Mouse (Mus musculus) testis, adult 2 months (tissue): ENCODE measurements around the gene Olfr633. TPM values are rescaled to one million over a fixed set of nuclear protein-coding genes. Genes with fewer than 3 reads are reported as not detected.
"Not testable (repeated sequence)": the region's sequence is repeated elsewhere in the genome, so short reads cannot be mapped to it uniquely, and the experiment has no call there.

ENCODE experiments used
- H3K27ac ChIP-seq: fragments of 200-500 bp; 2 replicates; pipeline ENCODE4 v1.5.1; 2012; ENCODE audit warnings: low read depth, low read length; ENCODE audit not compliant: control insufficient read depth, insufficient read depth
- H3K27me3 ChIP-seq: fragments of 200-500 bp; 2 replicates; pipeline ENCODE4 v1.6.1; 2012; ENCODE audit warnings: mild to moderate bottlenecking, low read length, moderate library complexity; ENCODE audit not compliant: control insufficient read depth, insufficient read depth
- H3K36me3 ChIP-seq: fragments of 200-500 bp; 2 replicates; pipeline ENCODE4 v1.6.1; 2012; ENCODE audit warnings: mild to moderate bottlenecking, low read length; ENCODE audit not compliant: control insufficient read depth, insufficient read depth
- H3K4me1 ChIP-seq: fragments of 200-500 bp; 2 replicates; pipeline ENCODE4 v1.6.1; 2012; ENCODE audit warnings: low read length; ENCODE audit not compliant: control insufficient read depth, insufficient read depth
- H3K4me3 ChIP-seq: fragments of 200-500 bp; 2 replicates; pipeline ENCODE4 v1.5.1; 2012; ENCODE audit warnings: low read depth, mild to moderate bottlenecking, low read length, moderate library complexity, mixed read lengths; ENCODE audit not compliant: control insufficient read depth
- CTCF ChIP-seq: fragments of 200-500 bp; IDR thresholded peaks from 2 replicates; pipeline ENCODE4 v1.5.1; 2012; ENCODE audit warnings: low read depth, mild to moderate bottlenecking, inconsistent platforms, low read length, moderate library complexity; ENCODE audit not compliant: control insufficient read depth, insufficient read depth, insufficient replicate concordance
- POLR2A ChIP-seq: fragments of 200-500 bp; IDR thresholded peaks from 2 replicates; pipeline ENCODE4 v1.6.1; 2012; ENCODE audit warnings: low read depth, mild to moderate bottlenecking, inconsistent platforms, low read length, moderate library complexity; ENCODE audit not compliant: control insufficient read depth
- polyA plus RNA-seq: library from polyadenylated mRNA; depleted of rRNA; stranded (reverse); fragments of >200 nt; gene quantifications from 2 replicates; pipeline ENCODE4 v1.2.3, GENCODE M21; 2012; rRNA removed

Olfr633 gene
- polyA plus RNA-seq, result not detected in 2 replicates

- Histone ChIP-seq H3K4me1 (no peaks in the 10 kb centered on the region), H3K27me3 (no peaks in the 10 kb centered on the region), H3K27ac (no peak within 1 kb of the TSS), H3K4me3 (no peak within 1 kb of the TSS), H3K36me3 (no peaks in the 10 kb centered on the region)
- no peak for TF ChIP-seq CTCF
- no peak for TF ChIP-seq POLR2A
Observed at GRCm38 (mm10) chr7:103944137-103944536, at the start of gene Olfr633. Olfr633 (plus strand) TSS chr7:103944437.

DNA sequence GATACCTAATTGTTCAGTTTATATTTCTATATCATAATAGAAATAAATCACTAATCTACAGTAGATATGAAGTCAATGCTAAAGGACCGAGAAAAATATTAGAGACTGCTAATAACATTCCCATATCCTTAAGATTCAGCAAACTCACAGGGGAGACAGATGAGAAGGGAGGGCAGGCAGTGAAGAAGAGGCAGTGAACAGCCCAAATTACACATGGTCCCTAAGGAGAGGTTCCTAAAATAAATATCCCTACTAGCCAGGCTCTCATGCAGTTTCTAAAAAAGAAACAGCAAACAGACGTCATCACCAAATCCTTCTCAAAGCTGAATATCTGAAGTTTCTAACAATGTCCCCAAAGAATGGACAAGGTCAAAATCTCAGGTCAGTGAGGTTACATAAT lies 41.0 kb upstream of the Olfr633 start, which contains the start of gene Olfr65:
TSS of gene Olfr65 (plus strand) at position 301 of the 400 bp plus-strand sequence.
- Histone ChIP-seq H3K4me1 (no peaks in the 10 kb centered on the region), H3K27me3 (no peaks in the 10 kb centered on the region), H3K4me3 (no peak within 1 kb of the TSS), H3K36me3 (no peaks in the 10 kb centered on the region), H3K27ac (no peak within 1 kb of the TSS)
- TF ChIP-seq POLR2A (no peak), CTCF (no peak)

GRCm38 (mm10) chr7:103910047-103910446 lies 34.2 kb upstream of the Olfr633 start:
- Histone ChIP-seq H3K4me1 (no peaks in the 10 kb centered on the region), H3K27me3 (no peaks in the 10 kb centered on the region), H3K36me3 (no peaks in the 10 kb centered on the region), H3K4me3 (no peak overlapping the region), H3K27ac (no peak overlapping the region)
- no peak for TF ChIP-seq CTCF
- TF ChIP-seq POLR2A, result no peak

- no peaks in the 10 kb centered on the region for H3K36me3 ChIP-seq
- no peaks in the 10 kb centered on the region for H3K4me1 ChIP-seq
- H3K27ac ChIP-seq, result no peak overlapping the region
- no peaks in the 10 kb centered on the region for H3K27me3 ChIP-seq
- TF ChIP-seq CTCF (no peak; the same call in 1 of the 2 replicates), POLR2A (no peak)
- H3K4me3 ChIP-seq, result no peak overlapping the region
Observed at GRCm38 (mm10) chr7:103912969-103913511, 31.2 kb upstream of the Olfr633 start.

- H3K27ac ChIP-seq, result no peak overlapping the region
Observed at GRCm38 (mm10) chr7:103915338-103915737, 28.9 kb upstream of the Olfr633 start.

GRCm38 (mm10) chr7:103928525-103928924 lies 15.7 kb upstream of the Olfr633 start, which contains the start of gene Olfr631:
Olfr631 (plus strand) TSS chr7:103928825.
- no peaks in the 10 kb centered on the region for H3K4me1 ChIP-seq
- H3K36me3 ChIP-seq, result no peaks in the 10 kb centered on the region
- no peak within 1 kb of the TSS for H3K4me3 ChIP-seq
- H3K27ac ChIP-seq, result no peak within 1 kb of the TSS
- TF ChIP-seq POLR2A, result no peak
- no peaks in the 10 kb centered on the region for H3K27me3 ChIP-seq

More at GRCm38 (mm10) chr7:103915338-103915737, 28.9 kb upstream of the Olfr633 start:
- Histone ChIP-seq H3K4me3 (no peak overlapping the region), H3K36me3 (no peaks in the 10 kb centered on the region), H3K4me1 (no peaks in the 10 kb centered on the region), H3K27me3 (no peaks in the 10 kb centered on the region)
- no peak for TF ChIP-seq CTCF
- no peak for TF ChIP-seq POLR2A

DNA sequence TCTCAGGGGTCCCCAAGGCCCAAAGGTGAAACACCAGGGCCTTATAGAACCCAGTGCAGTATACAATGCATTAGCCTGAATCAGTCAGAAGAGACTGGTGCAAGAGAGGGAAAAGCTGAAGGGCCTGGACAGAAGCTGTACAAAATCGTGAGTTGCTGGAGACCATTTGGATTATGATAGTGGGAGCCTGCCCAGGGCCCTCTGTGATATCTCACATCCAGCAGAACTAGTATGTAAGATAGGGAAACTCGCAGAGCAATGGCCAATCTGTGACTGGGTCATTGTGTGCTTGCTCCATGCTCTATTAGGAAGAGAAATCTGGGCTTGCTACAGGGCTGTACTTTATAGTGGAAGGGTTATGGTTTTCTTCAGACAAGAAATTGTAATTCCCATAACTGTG lies 10.0 kb upstream of the Olfr633 start, which contains the start of gene Olfr632:
TSS of gene Olfr632 (plus strand) at position 84 of the 400 bp plus-strand sequence.
- Histone ChIP-seq H3K4me1 (no peaks in the 10 kb centered on the region), H3K4me3 (no peak within 1 kb of the TSS), H3K27me3 (no peaks in the 10 kb centered on the region), H3K27ac (no peak within 1 kb of the TSS), H3K36me3 (no peaks in the 10 kb centered on the region)
- TF ChIP-seq CTCF, result no peak
- no peak for TF ChIP-seq POLR2A

DNA sequence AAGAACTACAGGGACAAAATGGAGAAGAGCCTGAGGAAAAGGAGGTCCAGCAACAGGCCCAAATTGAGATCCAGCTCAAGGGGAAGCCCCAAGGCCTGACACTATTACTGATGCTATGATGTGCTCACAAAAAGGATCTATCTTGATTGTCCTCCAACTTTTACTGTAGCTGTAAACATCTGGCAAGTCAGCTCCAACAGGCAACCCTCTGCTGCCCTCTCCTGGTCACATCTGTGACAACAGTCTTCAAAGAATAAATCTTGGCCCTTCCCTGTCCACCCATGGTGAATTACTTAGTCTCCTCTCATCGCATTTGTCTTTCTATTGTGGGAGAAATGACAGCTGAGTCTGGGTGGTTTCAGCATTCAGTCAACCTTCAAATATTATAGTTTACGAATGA lies 1.5 kb upstream of the Olfr633 start:
- Histone ChIP-seq H3K4me1 (no peaks in the 10 kb centered on the region), H3K27ac (no peak overlapping the region), H3K27me3 (no peaks in the 10 kb centered on the region), H3K4me3 (no peak overlapping the region), H3K36me3 (no peaks in the 10 kb centered on the region)
- no peak for TF ChIP-seq CTCF
- no peak for TF ChIP-seq POLR2A

DNA sequence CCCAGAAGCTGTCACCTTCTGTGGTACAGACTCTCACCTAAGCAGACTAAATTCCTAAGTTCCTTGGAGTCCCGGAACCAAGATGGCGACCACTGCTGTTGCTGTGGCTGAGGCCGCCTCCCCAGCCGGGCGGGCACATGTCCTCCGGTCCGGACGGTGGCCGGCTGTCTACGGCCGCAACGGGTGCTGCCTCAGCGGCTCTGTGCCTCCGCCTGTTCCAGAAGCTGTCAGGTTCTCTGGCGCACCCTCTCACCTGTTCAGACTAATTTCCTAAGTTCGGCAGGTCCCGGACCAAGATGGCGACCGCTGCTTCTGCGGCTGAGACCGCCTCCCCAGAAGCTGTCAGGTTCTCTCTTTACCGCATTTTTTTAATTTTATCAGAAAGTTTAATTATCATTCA lies 22.6 kb downstream of the Olfr633 start:
- not testable (repeated sequence) for H3K4me1 ChIP-seq, H3K27ac ChIP-seq, H3K36me3 ChIP-seq, H3K27me3 ChIP-seq, H3K4me3 ChIP-seq
